Mouse (Mus musculus) CH12.LX (cell line): ENCODE measurements at regions not wholly inside any gene's neighbourhood (a gene's known extent, or its start where the extent isn't known, plus 50 kb on each side); places are given as distances from the start of the nearest gene placed in this dataset.

Experiments
- BHLHE40 ChIP-seq: IDR thresholded peaks from 2 replicates; pipeline ENCODE4 v1.6.1; 2011; ENCODE audit warnings: mild to moderate bottlenecking, low read depth, low read length, improper control_type of control experiment
- CTCF ChIP-seq, 2 experiments: IDR thresholded peaks in 1 of 2; conservative IDR thresholded peaks in 1 of 2; 2 replicates each; pipeline ENCODE4 v1.5.1; 2011 to 2012; ENCODE audit warnings: low read depth in 2 of 2, low read length in 2 of 2, improper control_type of control experiment in 1 of 2, inconsistent platforms in 1 of 2, mild to moderate bottlenecking in 1 of 2, moderate library complexity in 1 of 2
- ELF1 ChIP-seq: IDR thresholded peaks from 2 replicates; pipeline ENCODE4 v1.6.1; 2014; ENCODE audit warnings: low read depth, mild to moderate bottlenecking, inconsistent platforms, low read length, improper control_type of control experiment
- KAT2A ChIP-seq: IDR thresholded peaks from 2 replicates; pipeline ENCODE4 v1.6.1; 2012; ENCODE audit warnings: low read length, improper control_type of control experiment, inconsistent platforms; ENCODE audit not compliant: insufficient replicate concordance
- SMC3 ChIP-seq: IDR thresholded peaks from 2 replicates; pipeline ENCODE4 v1.6.1; 2011; ENCODE audit warnings: low read depth, low read length, improper control_type of control experiment

DNA sequence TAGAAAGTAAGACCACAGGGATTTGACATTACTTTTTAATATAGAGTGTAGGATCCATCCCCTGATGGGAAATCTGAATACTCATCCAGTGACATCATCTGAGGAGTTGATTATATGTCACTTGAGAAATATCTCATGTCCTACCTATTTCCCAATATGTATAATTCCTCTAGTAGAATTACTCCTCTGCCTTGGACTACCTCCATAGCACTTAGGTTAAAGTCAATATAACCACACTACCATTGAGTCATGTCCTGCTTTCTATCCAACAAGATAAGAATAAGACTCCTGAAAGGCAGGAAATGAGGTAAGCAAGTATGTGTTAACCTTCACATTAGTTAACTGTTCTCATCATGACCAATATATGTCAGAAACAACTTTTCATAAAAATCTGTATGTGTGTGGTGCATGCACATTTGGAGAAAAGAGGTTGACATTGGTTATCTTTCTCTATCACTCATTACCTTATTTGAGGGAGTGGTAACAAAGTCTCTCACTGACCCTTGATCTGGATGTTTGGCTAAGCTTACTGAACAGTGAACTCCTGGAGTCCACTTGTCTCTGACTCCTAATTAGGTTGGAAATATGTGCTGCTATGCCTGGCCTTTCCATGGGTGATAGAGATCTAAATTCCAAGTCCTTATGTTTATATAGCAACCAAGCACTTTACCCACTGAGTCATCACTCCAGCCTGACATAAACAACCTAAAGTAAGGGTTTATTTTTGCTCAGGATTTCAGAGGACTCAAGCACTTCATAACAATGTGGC, 292.0 kb upstream of the Pitrm1 start:
- TF ChIP-seq CTCF (conservative IDR thresholded peaks at IDR 0.05 in 1 of 2, IDR thresholded peaks at IDR 0.05 in 1 of 2; ENCODE audit: low read depth in 2 of 2, low read length in 2 of 2) (no peak), ELF1 (no peak), KAT2A (no peak), SMC3 (no peak), BHLHE40 (no peak)
